Mouse (Mus musculus) urinary bladder, postnatal 14 days (tissue): ENCODE measurements around the gene Grin2b.
"Not testable (repeated sequence)": the region's sequence is repeated elsewhere in the genome, so short reads cannot be mapped to it uniquely, and the experiment has no call there.

ENCODE experiments used
- DNase-seq: peaks from one replicate; pipeline ENCODE4 v3.0.0; 2021; ENCODE audit warnings: low spot score

Grin2b gene

GRCm38 (mm10) chr6:135907137-135907536 lies 266.2 kb downstream of the Grin2b start:
- DNase-seq: no peak

DNA sequence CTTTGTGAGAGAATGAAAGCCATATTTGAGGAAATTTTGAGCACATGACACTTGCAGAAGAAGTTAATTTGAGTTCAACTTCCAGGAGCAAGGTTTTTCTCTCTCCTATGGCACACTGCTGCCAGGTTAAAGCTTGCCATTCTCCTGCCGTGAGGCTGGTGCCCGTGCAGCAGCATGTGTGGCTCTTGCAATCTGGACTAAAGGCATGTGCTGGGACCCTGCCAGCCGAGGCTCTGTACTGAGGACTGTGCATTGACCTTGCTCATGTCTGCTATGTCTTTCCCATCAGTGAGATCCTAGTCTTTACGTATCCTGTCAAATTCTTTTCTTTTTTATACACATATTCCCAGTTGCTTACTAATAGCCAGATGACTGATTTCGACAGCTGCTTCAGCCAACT lies 268.9 kb downstream of the Grin2b start:
- DNase-seq: no peak

GRCm38 (mm10) chr6:135900410-135900809 lies 272.9 kb downstream of the Grin2b start:
- DNase-seq: no peak

- no peak for DNase-seq
Observed at GRCm38 (mm10) chr6:135899225-135899624, 274.1 kb downstream of the Grin2b start.

GRCm38 (mm10) chr6:135894793-135895228 lies 278.5 kb downstream of the Grin2b start:
- no peak for DNase-seq

DNA sequence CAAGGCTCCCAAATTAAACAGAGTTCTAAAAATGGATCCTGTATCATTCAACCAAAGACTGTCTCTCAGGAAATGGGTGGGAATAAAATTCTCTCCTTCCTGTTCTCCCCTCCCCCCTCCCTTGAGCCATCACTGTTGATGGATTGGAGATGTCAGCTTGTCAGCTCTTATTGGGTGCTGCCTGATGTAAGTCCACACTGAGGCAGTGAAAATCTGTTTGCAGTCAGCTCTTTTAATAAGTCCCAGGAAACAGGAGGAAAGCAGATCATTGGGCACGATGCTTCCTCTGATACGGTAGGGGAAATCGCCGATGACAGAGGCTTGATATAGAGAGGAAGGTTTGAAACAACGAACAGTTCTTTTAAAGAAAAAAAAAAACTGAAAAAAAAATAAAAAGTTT lies 290.7 kb downstream of the Grin2b start:
- DNase-seq: no peak

DNA sequence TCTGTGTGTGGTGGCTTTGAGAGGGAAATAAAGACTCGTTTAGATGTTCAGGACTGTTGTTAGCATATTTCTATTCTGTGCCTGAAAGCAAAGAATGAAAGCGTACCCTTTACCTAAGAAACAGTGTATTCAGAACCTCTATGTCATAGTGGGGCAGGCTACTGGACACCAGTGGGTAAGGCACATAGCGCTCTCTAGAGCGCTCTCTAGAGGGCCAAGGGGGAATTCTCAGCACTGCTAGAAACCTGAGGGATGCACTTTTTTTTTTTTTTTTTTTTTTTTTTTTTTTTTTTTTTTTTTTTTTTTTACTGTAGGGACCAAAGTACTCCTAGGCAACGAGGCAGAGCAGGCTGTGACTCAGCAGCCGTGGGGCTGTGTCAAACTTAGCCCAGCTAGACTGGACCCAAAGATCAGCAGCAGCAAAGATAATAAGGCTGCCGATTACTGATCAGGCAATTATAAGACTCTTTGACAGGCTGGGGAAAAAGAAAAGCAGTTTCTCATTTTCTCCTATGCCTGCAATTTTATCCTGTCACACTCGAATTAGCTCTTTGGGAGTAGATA lies 297.1 kb downstream of the Grin2b start:
- no peak for DNase-seq

GRCm38 (mm10) chr6:135874626-135875025 lies 298.7 kb downstream of the Grin2b start:
- DNase-seq: no peak

DNA sequence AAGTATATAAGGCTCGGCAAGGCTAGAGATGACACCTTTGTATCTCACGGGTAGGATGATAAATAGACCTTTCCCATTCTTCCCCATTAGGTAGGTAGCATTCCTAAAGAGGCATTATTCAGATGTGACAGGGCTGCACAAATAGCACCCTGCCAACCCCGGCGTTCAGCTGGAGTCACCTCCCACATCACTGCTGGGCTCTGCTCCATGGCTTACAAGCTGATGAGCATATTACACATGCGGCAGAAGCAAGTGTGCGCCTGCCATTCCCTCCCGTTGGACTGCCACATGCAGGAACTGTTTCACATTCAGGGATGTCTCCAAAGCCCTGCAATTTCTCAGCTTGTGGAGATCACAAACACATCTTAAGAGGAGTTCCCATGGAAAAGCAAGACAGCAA lies 307.5 kb downstream of the Grin2b start:
- no peak for DNase-seq

DNA sequence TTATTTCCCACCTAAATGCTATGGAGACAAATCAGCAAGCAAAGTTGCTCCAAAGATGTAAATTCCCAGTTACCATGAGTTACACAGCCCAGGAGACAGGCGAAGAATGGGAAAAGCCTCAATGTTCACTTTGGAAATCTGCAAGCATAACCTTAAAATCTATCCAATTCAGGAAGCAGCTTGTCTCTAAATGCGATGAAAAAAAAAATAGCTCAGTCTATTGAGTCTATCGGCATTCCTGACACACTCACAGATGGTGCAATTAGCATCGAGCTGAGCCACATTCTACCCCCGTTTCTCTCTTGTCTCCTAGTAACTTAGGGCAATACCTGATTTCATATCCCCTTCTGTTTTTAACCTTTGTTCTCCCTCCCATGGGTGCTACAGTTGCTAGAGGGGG lies 309.3 kb downstream of the Grin2b start:
- no peak for DNase-seq

DNA sequence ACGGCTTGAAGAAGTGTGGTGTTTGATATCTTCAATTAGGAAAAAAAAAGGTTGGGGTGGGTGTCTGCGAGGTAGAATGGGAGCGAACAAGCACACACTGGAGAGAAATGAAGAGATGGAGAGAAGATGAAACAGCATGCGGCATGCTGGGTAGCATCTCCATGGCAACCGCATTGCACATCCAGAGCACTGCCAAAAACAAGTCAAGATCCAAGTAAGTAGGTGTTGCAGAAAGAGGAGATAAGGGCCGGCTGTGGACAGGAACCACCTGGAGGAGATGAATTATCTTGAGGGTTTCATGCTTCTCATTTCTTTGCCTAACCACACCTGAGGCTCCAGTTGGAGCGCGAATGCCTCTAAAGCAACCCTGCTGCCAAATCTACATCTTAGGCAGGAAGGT lies 313.8 kb downstream of the Grin2b start:
- DNase-seq: no peak

DNA sequence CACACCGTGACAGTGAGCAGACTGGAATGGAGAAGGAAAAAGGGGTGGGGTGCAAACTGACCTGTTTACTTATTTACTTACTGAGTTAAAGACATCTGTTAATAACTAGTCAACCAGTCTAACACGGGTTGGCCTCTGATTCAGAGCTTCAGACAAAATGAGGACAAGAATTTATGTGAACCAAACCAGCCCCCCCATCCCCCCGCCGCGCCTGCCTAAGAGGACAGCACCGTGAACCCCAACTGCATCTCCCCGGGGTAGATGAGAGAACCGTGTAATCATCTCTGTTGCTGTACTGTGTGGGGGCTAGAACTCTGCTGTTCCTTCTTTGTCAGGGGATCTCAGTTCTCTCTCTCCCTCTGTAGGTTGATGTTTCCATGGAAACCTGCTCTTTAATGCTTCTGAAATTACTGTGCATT lies 319.1 kb downstream of the Grin2b start:
- no peak for DNase-seq

- DNase-seq: no peak
Observed at GRCm38 (mm10) chr6:135843755-135844154, 329.6 kb downstream of the Grin2b start.

DNA sequence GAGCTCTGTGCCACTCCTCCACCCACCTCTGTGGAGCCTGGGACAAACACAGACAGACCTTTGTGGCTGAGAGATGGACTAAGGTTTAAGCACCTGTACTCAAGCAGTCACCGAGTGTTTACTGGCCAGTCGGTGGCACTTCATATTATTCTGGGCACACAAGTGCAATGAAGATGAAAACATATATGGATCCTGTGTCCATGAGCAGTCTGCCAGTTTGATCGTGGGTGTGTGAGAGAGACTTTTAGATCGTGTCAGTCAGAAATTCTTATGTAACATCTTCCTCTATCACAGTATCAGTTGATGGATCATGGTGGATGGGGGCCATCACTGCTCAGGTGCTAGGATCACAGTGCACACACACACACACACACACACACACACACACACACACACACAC lies 337.0 kb downstream of the Grin2b start:
- DNase-seq: no peak

DNA sequence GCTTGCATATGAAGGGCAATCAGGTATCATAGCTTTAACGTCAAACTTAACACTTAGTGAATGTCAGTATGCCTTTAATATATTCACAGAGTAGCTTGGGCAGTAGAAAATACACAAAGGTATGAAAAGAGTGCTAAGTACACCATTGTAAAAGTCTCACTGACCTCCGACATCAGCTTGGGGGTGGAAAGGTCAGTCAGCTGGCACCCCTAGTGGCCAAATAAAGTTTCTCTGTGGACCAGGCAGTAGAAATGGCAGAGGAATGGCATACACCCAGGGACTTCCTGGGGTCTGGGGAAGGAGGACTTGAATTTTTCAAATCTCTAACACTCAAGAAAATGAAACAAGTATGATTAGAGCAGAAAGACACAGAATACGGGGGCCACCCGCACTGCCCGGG lies 339.8 kb downstream of the Grin2b start:
- DNase-seq: no peak

DNA sequence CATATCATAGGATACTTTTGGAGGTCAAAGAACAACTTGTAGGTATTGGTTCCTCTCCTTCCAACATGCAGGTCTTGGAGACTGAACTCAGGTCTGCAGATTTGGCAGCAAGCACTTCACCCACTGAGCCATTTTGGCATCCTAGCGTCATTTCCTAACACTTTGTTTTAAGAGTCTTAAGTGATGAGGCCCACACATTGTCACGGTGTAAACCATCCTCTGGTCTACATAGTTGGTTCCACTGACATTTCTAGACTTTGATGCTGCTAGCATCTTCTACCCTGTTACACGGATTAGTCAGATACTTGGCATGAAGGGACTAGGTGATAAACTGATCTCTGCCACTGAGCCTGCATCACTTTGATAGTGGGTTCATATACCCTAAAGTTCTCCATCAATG lies 341.3 kb downstream of the Grin2b start:
- no peak for DNase-seq

DNA sequence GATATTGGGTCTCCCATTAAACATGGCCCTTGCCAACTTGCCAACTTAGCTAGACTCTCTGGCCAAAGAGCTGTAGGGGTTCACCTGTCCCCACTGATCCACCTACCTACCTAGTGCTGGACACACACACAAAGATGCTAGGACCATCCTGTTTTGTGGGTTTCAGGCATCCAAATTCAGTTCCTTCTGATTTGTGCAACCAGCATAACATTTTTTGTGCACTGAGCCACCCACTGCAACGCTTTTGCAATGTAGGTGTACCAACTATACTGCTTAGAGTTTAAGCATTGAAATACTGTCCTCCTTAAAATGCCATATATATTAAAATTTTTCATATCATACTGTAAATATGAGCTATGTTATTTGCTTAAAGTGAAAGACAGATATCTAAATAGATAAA lies 342.3 kb downstream of the Grin2b start:
- no peak for DNase-seq

DNA sequence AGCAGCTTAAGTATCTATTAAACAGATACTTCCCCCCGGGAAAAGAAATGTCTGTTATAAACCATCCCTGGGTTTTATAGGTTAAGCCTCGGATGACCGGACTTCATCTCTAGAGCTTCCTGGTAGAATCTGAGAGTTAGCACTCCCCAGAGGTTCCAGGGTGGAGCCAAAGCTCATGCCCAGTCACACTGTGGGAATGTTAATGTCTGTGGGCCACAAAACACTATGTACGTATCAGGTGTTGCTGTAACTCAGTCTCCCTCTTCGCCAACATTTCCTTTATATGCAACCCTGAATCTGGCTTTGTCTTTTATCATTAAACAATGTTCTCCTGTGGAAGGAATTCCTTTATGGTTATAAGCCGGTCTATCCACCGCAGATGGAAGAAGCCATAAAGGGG lies 343.9 kb downstream of the Grin2b start:
- DNase-seq: no peak

- no peak for DNase-seq
Observed at GRCm38 (mm10) chr6:135828976-135829375, 344.3 kb downstream of the Grin2b start.

DNA sequence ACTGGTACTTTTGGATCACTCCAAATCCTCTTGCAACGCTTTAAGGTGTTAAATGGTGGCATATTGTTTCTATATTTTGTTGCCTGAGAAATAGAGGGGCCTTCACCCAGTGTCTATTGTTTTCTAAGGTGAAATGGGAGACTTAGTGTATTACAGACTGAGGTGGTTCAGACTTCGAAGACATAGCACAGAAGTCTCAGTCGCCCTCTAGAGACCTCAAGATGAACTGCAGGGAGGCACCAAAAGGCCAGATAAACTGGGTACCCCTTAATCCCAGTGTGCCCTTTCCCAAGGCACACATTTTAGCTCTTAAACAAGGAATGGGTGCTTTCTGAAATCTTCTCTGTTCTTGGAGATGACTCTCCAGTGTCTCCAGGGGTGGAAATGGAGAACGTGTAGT lies 345.4 kb downstream of the Grin2b start:
- peak; percentile 52 for DNase-seq

- no peak for DNase-seq
Observed at GRCm38 (mm10) chr6:135827317-135827716, 346.0 kb downstream of the Grin2b start.

GRCm38 (mm10) chr6:135826776-135827175 lies 346.5 kb downstream of the Grin2b start:
- DNase-seq: not testable (repeated sequence)

- DNase-seq: no peak
Observed at GRCm38 (mm10) chr6:135817391-135817790, 355.9 kb downstream of the Grin2b start.

- DNase-seq: no peak
Observed at GRCm38 (mm10) chr6:135813755-135814154, 359.6 kb downstream of the Grin2b start.

DNA sequence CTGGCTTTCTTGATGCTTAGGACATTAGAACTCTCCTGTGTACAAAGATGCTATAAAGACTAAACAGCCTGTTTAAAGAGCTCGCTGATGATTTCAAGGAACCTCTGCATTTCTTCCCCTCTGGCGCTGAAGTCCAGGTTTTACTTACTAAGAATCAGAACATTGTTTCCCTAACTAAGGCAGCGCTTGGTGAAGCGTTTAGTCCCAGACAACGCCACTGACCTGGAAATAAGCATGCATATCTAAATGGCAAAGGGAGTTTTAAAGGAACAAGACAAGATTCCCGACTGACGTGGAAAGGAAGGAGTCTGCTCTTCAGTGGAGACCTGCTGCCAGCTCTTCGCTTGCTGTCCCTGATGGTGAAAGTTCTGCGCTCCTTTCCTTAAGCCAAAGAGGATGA lies 367.9 kb downstream of the Grin2b start:
- no peak for DNase-seq
